Mouse (Mus musculus) mouse trophoblast stem cell (cell line): ENCODE data around the gene Itgb6.

Source experiments
- in situ Hi-C, 2 experiments: fragments of 300-500 bp; cut with MseI, MboI; formaldehyde crosslinking; loops; 2 replicates in 1 of 2; 3 replicates in 1 of 2; pipeline ENCODE4 v1.15.1; 2025

The Itgb6 gene

GRCm38 (mm10) chr2:60712891-60713290 is 9.6 kb downstream of the Itgb6 start:
- in situ Hi-C loops = no loop called here

GRCm38 (mm10) chr2:60712483-60712882 is 10.0 kb downstream of the Itgb6 start:
- in situ Hi-C loops = no loop called here

- in situ Hi-C loops = no loop called here
Measured at GRCm38 (mm10) chr2:60711098-60711880, 11.2 kb downstream of the Itgb6 start.

GRCm38 (mm10) chr2:60710317-60710716 is 12.1 kb downstream of the Itgb6 start:
- in situ Hi-C loops = no loop called here

GRCm38 (mm10) chr2:60708671-60709070 is 13.8 kb downstream of the Itgb6 start:
- in situ Hi-C loops = no loop called here

GRCm38 (mm10) chr2:60706866-60707265 is 15.6 kb downstream of the Itgb6 start:
- in situ Hi-C loops = no loop called here

GRCm38 (mm10) chr2:60705426-60705825 is 17.0 kb downstream of the Itgb6 start:
- in situ Hi-C loops = no loop called here

GRCm38 (mm10) chr2:60703315-60703714 is 19.1 kb downstream of the Itgb6 start:
- in situ Hi-C loops = no loop called here

- in situ Hi-C loops = no loop called here
Measured at GRCm38 (mm10) chr2:60700956-60701355, 21.5 kb downstream of the Itgb6 start.

- in situ Hi-C loops = no loop called here
Measured at GRCm38 (mm10) chr2:60700013-60700412, 22.4 kb downstream of the Itgb6 start.

- in situ Hi-C loops = no loop called here
Measured at GRCm38 (mm10) chr2:60699591-60699990, 22.9 kb downstream of the Itgb6 start.

GRCm38 (mm10) chr2:60698155-60698554 is 24.3 kb downstream of the Itgb6 start:
- in situ Hi-C loops = no loop called here

- in situ Hi-C loops = no loop called here
Measured at GRCm38 (mm10) chr2:60697530-60697929, 24.9 kb downstream of the Itgb6 start.

- in situ Hi-C loops = no loop called here
Measured at GRCm38 (mm10) chr2:60696559-60696958, 25.9 kb downstream of the Itgb6 start.

GRCm38 (mm10) chr2:60695706-60696105 is 26.7 kb downstream of the Itgb6 start:
- in situ Hi-C loops = no loop called here

- in situ Hi-C loops = no loop called here
Measured at GRCm38 (mm10) chr2:60694563-60694962, 27.9 kb downstream of the Itgb6 start.

GRCm38 (mm10) chr2:60692239-60692638 is 30.2 kb downstream of the Itgb6 start:
- in situ Hi-C loops = no loop called here

GRCm38 (mm10) chr2:60690212-60690611 is 32.2 kb downstream of the Itgb6 start:
- in situ Hi-C loops = no loop called here

- in situ Hi-C loops = no loop called here
Measured at GRCm38 (mm10) chr2:60688944-60689615, 33.4 kb downstream of the Itgb6 start.

- in situ Hi-C loops = no loop called here
Measured at GRCm38 (mm10) chr2:60688150-60688549, 34.3 kb downstream of the Itgb6 start.

GRCm38 (mm10) chr2:60685973-60686372 is 36.5 kb downstream of the Itgb6 start:
- in situ Hi-C loops = no loop called here

- in situ Hi-C loops = no loop called here
Measured at GRCm38 (mm10) chr2:60684168-60684567, 38.3 kb downstream of the Itgb6 start.

- in situ Hi-C loops = no loop called here
Measured at GRCm38 (mm10) chr2:60682554-60682953, 39.9 kb downstream of the Itgb6 start.
